Mouse (Mus musculus) adipocyte (in vitro differentiated cells): ENCODE results near the gene Taok1.

ENCODE experiments used
- DNase-seq: peaks from one replicate; pipeline ENCODE4 v3.0.0-alpha.2; 2016; ENCODE audit warnings: low spot score

Taok1 gene

GRCm38 (mm10) chr11:77508068-77509021 lies 99.3 kb downstream of the Taok1 start:
- no peak for DNase-seq

- DNase-seq = no peak
Measured at GRCm38 (mm10) chr11:77507426-77507825, 100.2 kb downstream of the Taok1 start.

GRCm38 (mm10) chr11:77506941-77507340 lies 100.7 kb downstream of the Taok1 start:
- DNase-seq = no peak

- no peak for DNase-seq
Measured at GRCm38 (mm10) chr11:77506273-77506672, 101.3 kb downstream of the Taok1 start.

GRCm38 (mm10) chr11:77505291-77505980 lies 102.2 kb downstream of the Taok1 start:
- DNase-seq = no peak

- no peak for DNase-seq
Measured at GRCm38 (mm10) chr11:77504377-77504776, 103.2 kb downstream of the Taok1 start.

- DNase-seq = peak; percentile 65
Measured at GRCm38 (mm10) chr11:77503511-77503910, 104.1 kb downstream of the Taok1 start.

GRCm38 (mm10) chr11:77502481-77502880 lies 105.1 kb downstream of the Taok1 start:
- DNase-seq = no peak

- DNase-seq = no peak
Measured at GRCm38 (mm10) chr11:77501971-77502370, 105.6 kb downstream of the Taok1 start.

- DNase-seq = peak; percentile 83
Measured at GRCm38 (mm10) chr11:77501392-77501791, 106.2 kb downstream of the Taok1 start.

- DNase-seq = no peak
Measured at GRCm38 (mm10) chr11:77500361-77501325, 107.0 kb downstream of the Taok1 start.

GRCm38 (mm10) chr11:77499354-77499753 lies 108.3 kb downstream of the Taok1 start:
- no peak for DNase-seq

GRCm38 (mm10) chr11:77498261-77499139 lies 109.1 kb downstream of the Taok1 start:
- DNase-seq = no peak

GRCm38 (mm10) chr11:77497851-77498250 lies 109.8 kb downstream of the Taok1 start:
- DNase-seq = no peak

GRCm38 (mm10) chr11:77497341-77497756 lies 110.3 kb downstream of the Taok1 start:
- peak; percentile 72 for DNase-seq

GRCm38 (mm10) chr11:77495507-77495906 lies 112.1 kb downstream of the Taok1 start:
- DNase-seq = no peak

- DNase-seq = no peak
Measured at GRCm38 (mm10) chr11:77494782-77495181, 112.8 kb downstream of the Taok1 start.

GRCm38 (mm10) chr11:77494344-77494676 lies 113.3 kb downstream of the Taok1 start:
- no peak for DNase-seq

GRCm38 (mm10) chr11:77493512-77494343 lies 113.9 kb downstream of the Taok1 start, which contains the start of gene Git1:
Git1 (plus strand) TSS chr11:77493562.
- DNase-seq = peak; percentile 49

GRCm38 (mm10) chr11:77492911-77493332 lies 114.7 kb downstream of the Taok1 start:
- peak; percentile 87 for DNase-seq
